ENCODE assay signal across 26 mouse cellular contexts in the genomic region with DNA sequence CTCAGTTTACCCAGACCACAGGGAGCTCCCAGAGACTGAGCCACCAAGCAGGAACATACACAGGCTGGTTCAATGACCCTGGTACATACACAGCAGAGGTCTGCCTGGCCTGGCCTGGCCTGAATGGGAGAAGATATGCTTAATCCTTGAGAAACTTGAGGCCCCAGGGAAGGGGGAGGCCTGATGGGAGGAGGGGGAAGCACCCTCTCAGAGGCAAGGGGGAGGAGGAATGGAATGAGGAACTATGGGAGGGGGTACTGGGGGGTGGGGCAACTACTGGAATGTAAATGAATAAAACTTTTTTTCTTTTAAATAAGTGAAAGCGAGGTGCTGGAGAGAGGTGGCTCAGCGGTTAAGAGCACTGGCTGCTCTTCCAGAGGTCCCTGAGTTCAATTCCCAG. TPM values are rescaled to one million over a fixed set of nuclear protein-coding genes. Genes with fewer than 3 reads are reported as not detected.
DNase-seq lines count a peak whose midpoint lies in the region; ATAC-seq and TF ChIP-seq lines count a peak whose summit lies in the region.
"Had no signal": no experiment of that assay in that cellular context is flagged by ENCODE, and none has a peak within 500 bp of the region (broad histone marks: within the 10 kb centered on the region; RNA-seq: fewer than 3 reads in every experiment).

No protein-coding gene starts in this region.

- H3K36me3 ChIP-seq in lung, embryonic 15.5 days, result no peaks in the 10 kb centered on the region
- H3K36me3 ChIP-seq in E14TG2a.4 (ENCODE audit: insufficient read depth, low read length) (peaks cover 10% of the 10 kb centered on the region; the same call in 1 of the 2 replicates), ES-E14 (ENCODE audit: control insufficient read depth, insufficient read depth, low read length, poor library complexity, severe bottlenecking) (no peaks in the 10 kb centered on the region)
- H3K36me3 ChIP-seq: forebrain, embryonic 10.5 days; G1E; heart, embryonic 10.5 days; heart, embryonic 13.5 days had no signal

- peak; percentile 39; the same call in 1 of the 2 replicates for ATAC-seq in lung, embryonic 15.5 days (ENCODE audit: borderline replicate concordance, extremely low read depth, low FRiP score, low TSS enrichment)
- ATAC-seq: forebrain, embryonic 13.5 days; forebrain, embryonic 16.5 days; hindbrain, postnatal 0 days; inflammation-experienced regulatory T-cells, adult 6 months; Patski had no signal

- no peak for TF ChIP-seq CTCF in E14TG2a.4 (conservative IDR thresholded peaks at IDR 0.05; ENCODE audit: low read length)

- H3K4me3 ChIP-seq in lung, embryonic 15.5 days, result no peak overlapping the region
- H3K4me3 ChIP-seq in E14TG2a.4 (replicated peaks; ENCODE audit: low read length), result peak overlapping the region; percentile 49
- H3K4me3 ChIP-seq in ES-E14 (ENCODE audit: insufficient read depth in 1 of 2, low read depth in 1 of 2, low read length in 2 of 2, poor library complexity in 1 of 2, severe bottlenecking in 1 of 2), result peak overlapping the region in 1 of 2 experiments; percentile 36; a peak in 3 of 4 replicates
- H3K4me3 ChIP-seq: forebrain, embryonic 10.5 days; forebrain, embryonic 13.5 days; heart, adult 2 months; heart, embryonic 10.5 days; heart, embryonic 13.5 days had no signal

- WGBS in lung, embryonic 15.5 days, result 72% methylated on average over 2 of the region's 2 CpGs

- DNase-seq in lung, postnatal 10 days, result no peak
- no peak for DNase-seq in ES-E14 (ENCODE audit: low read depth, low spot score)
- DNase-seq in T-cell, adult 2 months (ENCODE audit: low spot score), result no peak
- no peak for DNase-seq in kidney, postnatal 25 days
- DNase-seq: adrenal gland, postnatal 10 days; adrenal gland, postnatal 36 days; cerebellum, adult 18-20 months; cerebellum, adult 9-10 months; cerebellum, postnatal 14 days; gastrocnemius, postnatal 10 days; gastrocnemius, postnatal 36 days; heart, adult 2 months; heart, postnatal 14 days; heart, postnatal 4 days had no signal

- no peak overlapping the region for H3K4me2 ChIP-seq in lung, embryonic 15.5 days
- H3K4me2 ChIP-seq: forebrain, embryonic 13.5 days; heart, embryonic 13.5 days; hindbrain, embryonic 14.5 days had no signal

- H3K27ac ChIP-seq in lung, embryonic 15.5 days, result no peak overlapping the region
- H3K27ac ChIP-seq in ES-E14 (ENCODE audit: insufficient read depth, low read depth, low read length, poor library complexity, severe bottlenecking), result peak overlapping the region; percentile 99
- H3K27ac ChIP-seq: forebrain, embryonic 10.5 days; forebrain, embryonic 13.5 days; heart, adult 2 months; heart, embryonic 10.5 days; heart, embryonic 13.5 days; hindbrain, embryonic 14.5 days; hindbrain, postnatal 0 days had no signal

- H3K27me3 ChIP-seq in lung, embryonic 15.5 days, result no peaks in the 10 kb centered on the region
- H3K27me3 ChIP-seq in E14TG2a.4 (ENCODE audit: insufficient read depth, low read length), result no peaks in the 10 kb centered on the region
- H3K27me3 ChIP-seq: forebrain, embryonic 13.5 days; heart, embryonic 13.5 days had no signal

- H3K9ac ChIP-seq in lung, embryonic 15.5 days, result no peak overlapping the region
- peak overlapping the region; percentile 76; the same call in 1 of the 2 replicates for H3K9ac ChIP-seq in ES-E14 (ENCODE audit: insufficient read depth, low read depth, low read length, poor library complexity, severe bottlenecking)
- H3K9ac ChIP-seq: forebrain, embryonic 13.5 days; heart, embryonic 13.5 days; hindbrain, embryonic 14.5 days had no signal

- in situ Hi-C loops in ES-E14 (cut with MboI; ENCODE audit: low sequenced_read_pairs in 2 of 2, unreplicated experiment in 2 of 2), result no loop called here

- H3K4me1 ChIP-seq in lung, embryonic 15.5 days, result no peaks in the 10 kb centered on the region
- H3K4me1 ChIP-seq in E14TG2a.4 (replicated peaks; ENCODE audit: low read depth, low read length) (peaks cover 78% of the 10 kb centered on the region), ES-E14 (ENCODE audit: control insufficient read depth in 2 of 2, insufficient read depth in 2 of 2, low read length in 2 of 2, poor library complexity in 1 of 2) (peaks cover 3 to 5% of the 10 kb centered on the region in 2 experiments; a peak in 3 of 4 replicates)
- H3K4me1 ChIP-seq: forebrain, embryonic 10.5 days; forebrain, embryonic 13.5 days; heart, embryonic 10.5 days; heart, embryonic 13.5 days had no signal

- no peaks in the 10 kb centered on the region for H3K9me3 ChIP-seq in lung, embryonic 15.5 days
- H3K9me3 ChIP-seq in E14TG2a.4 (ENCODE audit: low read length), result peaks cover 7% of the 10 kb centered on the region
- H3K9me3 ChIP-seq in ES-E14 (ENCODE audit: control insufficient read depth, insufficient read depth, low read depth, low read length), result no peaks in the 10 kb centered on the region
- H3K9me3 ChIP-seq: forebrain, embryonic 10.5 days; forebrain, embryonic 13.5 days; G1E; heart, embryonic 10.5 days; heart, embryonic 13.5 days had no signal

TF ChIP-seq in ES-E14, 5 proteins besides CTCF, POLR2A, EP300 and RAD21:
- TF ChIP-seq HCFC1 (IDR thresholded peaks at IDR 0.05; ENCODE audit: borderline replicate concordance, insufficient read depth, low read length) (no peak), CHD2 (IDR thresholded peaks at IDR 0.05; ENCODE audit: low read depth, low read length) (no peak), ZNF384 (IDR thresholded peaks at IDR 0.05; ENCODE audit: low read depth, low read length) (no peak), ZC3H11A (IDR thresholded peaks at IDR 0.05; ENCODE audit: borderline replicate concordance, low read depth, low read length) (no peak), MAFK (IDR thresholded peaks at IDR 0.05; ENCODE audit: insufficient read depth, low read depth, low read length) (no peak)
TF ChIP-seq in ES-E14: peak in this region for 0.

RNA-seq across cellular contexts. Expression of a gene that starts 30.2 kb away (rescaled TPM):
- polyA plus RNA-seq in lung, embryonic 15.5 days (2015; fragmentation: Nextera tagmentation; extraction: Ambion mirVana), result 70.8 and 75.4 TPM in 2 replicates
- total RNA-seq in ES-E14 (2012; rRNA removed), result 158 and 164 TPM in 2 replicates
